ENCODE assay signal across 8 mouse cellular contexts in genomic region chr1:152497581-152497980, GRCm38 (mm10).
A peak's percentile ranks its signal among the peaks of the same experiment; 100 is the strongest.
DNase-seq lines count a peak whose midpoint lies in the region; ATAC-seq and TF ChIP-seq lines count a peak whose summit lies in the region.

No protein-coding gene starts in this region.

- intact Hi-C loops in heart, postnatal 25 days (cut with DNase I): loop anchor here (5.0 kb wide), 1 partner anchor 35 kb away; no protein-coding TSS in a partner anchor
- intact Hi-C loops in left cerebral cortex, adult 2 months (cut with DNase I): no loop called here

- peak; percentile 96 for DNase-seq in heart, adult 11 months
- no peak for DNase-seq in heart, postnatal 25 days (ENCODE audit: low spot score)
- peak; percentile 18 for DNase-seq in embryonic facial prominence, embryonic 11.5 days (ENCODE audit: low spot score)
- DNase-seq in lung, postnatal 25 days (ENCODE audit: low spot score): peak; percentile 72
- DNase-seq in left cerebral cortex, adult 2 months (ENCODE audit: extremely low spot score in 1 of 2, low spot score in 2 of 2): no peak
- DNase-seq in layer of hippocampus, adult 9-10 months (ENCODE audit: low spot score): no peak

- WGBS in embryonic facial prominence, embryonic 11.5 days: 28% methylated on average over 11 of the region's 11 CpGs
- 15% methylated on average over 11 of the region's 11 CpGs for WGBS in kidney, embryonic 14.5 days

- H3K4me2 ChIP-seq in embryonic facial prominence, embryonic 11.5 days (ENCODE audit: low read depth, low read length): no peak overlapping the region
- peak overlapping the region; percentile 25; the same call in 1 of the 2 replicates for H3K4me2 ChIP-seq in kidney, embryonic 14.5 days (replicated peaks; ENCODE audit: low read depth, low read length)

- no peak overlapping the region for H3K4me3 ChIP-seq in embryonic facial prominence, embryonic 11.5 days (ENCODE audit: low read depth, low read length)
- no peak overlapping the region for H3K4me3 ChIP-seq in kidney, embryonic 14.5 days (ENCODE audit: low read length)
- H3K4me3 ChIP-seq in left cerebral cortex, adult 2 months: no peak overlapping the region

- peak overlapping the region; percentile 35; the same call in 1 of the 2 replicates for H3K27ac ChIP-seq in embryonic facial prominence, embryonic 11.5 days (replicated peaks; ENCODE audit: low read depth, low read length)
- H3K27ac ChIP-seq in kidney, embryonic 14.5 days (ENCODE audit: low read depth, low read length): no peak overlapping the region; the same call in 1 of the 2 replicates
- H3K27ac ChIP-seq in left cerebral cortex, adult 2 months: no peak overlapping the region; the same call in 1 of the 2 replicates

- ATAC-seq in embryonic facial prominence, embryonic 11.5 days (replicated peaks; ENCODE audit: insufficient number of reproducible peaks, low FRiP score, low TSS enrichment, low read depth): no peak
- ATAC-seq in kidney, embryonic 14.5 days (ENCODE audit: low FRiP score, low TSS enrichment): peak; percentile 81
- no peak for ATAC-seq in erythroid progenitor cell, adult 5-6 weeks (replicated peaks; ENCODE audit: low FRiP score, poor library complexity, severe bottlenecking)

- no peak for TF ChIP-seq CTCF in left cerebral cortex, adult 2 months (IDR thresholded peaks at IDR 0.05)

- H3K4me1 ChIP-seq in embryonic facial prominence, embryonic 11.5 days (ENCODE audit: control insufficient read depth, insufficient read depth, low read length): no peaks in the 10 kb centered on the region
- H3K4me1 ChIP-seq in kidney, embryonic 14.5 days (ENCODE audit: control insufficient read depth, insufficient read depth, low read length): peaks cover 9% of the 10 kb centered on the region; the same call in 1 of the 2 replicates

- no peaks in the 10 kb centered on the region for H3K36me3 ChIP-seq in embryonic facial prominence, embryonic 11.5 days (replicated peaks; ENCODE audit: control insufficient read depth, insufficient read depth, low read depth, low read length)
- no peaks in the 10 kb centered on the region for H3K36me3 ChIP-seq in kidney, embryonic 14.5 days (ENCODE audit: control insufficient read depth, insufficient read depth, low read length)

- peak overlapping the region; percentile 34 for H3K9ac ChIP-seq in embryonic facial prominence, embryonic 11.5 days (replicated peaks; ENCODE audit: low read length)
- 0 out of 2 replicates have a peak overlapping the region, but pooled peaks have one; percentile 29 for H3K9ac ChIP-seq in kidney, embryonic 14.5 days (ENCODE audit: low read depth, low read length)

- no peaks in the 10 kb centered on the region for H3K27me3 ChIP-seq in embryonic facial prominence, embryonic 11.5 days (ENCODE audit: control insufficient read depth, insufficient read depth, low read length)
- H3K27me3 ChIP-seq in kidney, embryonic 14.5 days (ENCODE audit: control insufficient read depth, insufficient read depth, low read length): no peaks in the 10 kb centered on the region

- no peaks in the 10 kb centered on the region for H3K9me3 ChIP-seq in embryonic facial prominence, embryonic 11.5 days (replicated peaks; ENCODE audit: control insufficient read depth, low read length)
- H3K9me3 ChIP-seq in kidney, embryonic 14.5 days (ENCODE audit: control insufficient read depth, low read length): no peaks in the 10 kb centered on the region

Comparison
In these comparisons a context has a peak if more than half of its experiments do, and no peak if none do; other contexts are left out.
1. DNase-seq: peak in heart, adult 11 months (single experiment), embryonic facial prominence, embryonic 11.5 days (single experiment) and lung, postnatal 25 days (single experiment); none in heart, postnatal 25 days (single experiment), left cerebral cortex, adult 2 months (0 of 2) and layer of hippocampus, adult 9-10 months (single experiment).